Comparison of ENCODE assay signal across 18 mouse cellular contexts in the genomic region with DNA sequence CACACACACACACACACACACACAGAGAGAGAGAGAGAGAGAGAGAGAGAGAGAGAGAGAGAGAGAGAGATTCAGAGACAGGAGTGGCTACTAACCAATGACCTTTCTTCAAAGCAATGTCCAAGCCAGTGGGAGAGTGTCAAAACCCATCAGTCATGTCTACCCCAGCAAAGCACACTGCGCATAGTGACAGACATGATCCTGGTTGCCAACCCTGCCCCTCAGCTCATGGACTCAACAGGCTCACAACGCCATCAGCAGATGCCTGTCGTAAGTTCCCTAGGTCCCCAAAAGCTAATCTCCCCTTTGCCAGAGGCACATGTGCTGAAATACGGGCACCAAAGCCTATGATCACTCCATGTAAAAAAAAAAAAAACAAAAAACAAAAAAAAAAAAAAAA. TPM values are rescaled to one million over a fixed set of nuclear protein-coding genes. Genes with fewer than 3 reads are reported as not detected.
A peak's percentile ranks its signal among the peaks of the same experiment; 100 is the strongest.
DNase-seq lines count a peak whose midpoint lies in the region; ATAC-seq and TF ChIP-seq lines count a peak whose summit lies in the region.
"Had no signal": no experiment of that assay in that cellular context is flagged by ENCODE, and none has a peak within 500 bp of the region (broad histone marks: within the 10 kb centered on the region; RNA-seq: fewer than 3 reads in every experiment).

No protein-coding gene starts in this region.

- peak overlapping the region; percentile 84 for H3K27ac ChIP-seq in gastrocnemius, adult 2 months
- H3K27ac ChIP-seq in kidney, embryonic 16.5 days (ENCODE audit: low read length) = peak overlapping the region; percentile 57
- peak overlapping the region; percentile 80 for H3K27ac ChIP-seq in limb, embryonic 15.5 days
- H3K27ac ChIP-seq in midbrain, embryonic 11.5 days (ENCODE audit: low read depth, low read length) = no peak overlapping the region
- H3K27ac ChIP-seq: liver, embryonic 15.5 days had no signal

- intact Hi-C loops in gastrocnemius, adult 2 months (cut with DNase I) = no loop called here

- no peak overlapping the region for H3K4me2 ChIP-seq in kidney, embryonic 16.5 days (replicated peaks; ENCODE audit: low read depth, low read length)
- no peak overlapping the region for H3K4me2 ChIP-seq in limb, embryonic 15.5 days
- no peak overlapping the region for H3K4me2 ChIP-seq in midbrain, embryonic 11.5 days
- H3K4me2 ChIP-seq: liver, embryonic 15.5 days had no signal

- peaks cover 10% of the 10 kb centered on the region; the same call in 1 of the 2 replicates for H3K4me1 ChIP-seq in kidney, embryonic 16.5 days (ENCODE audit: insufficient read depth, low read length)
- H3K4me1 ChIP-seq in limb, embryonic 15.5 days = peaks cover 45% of the 10 kb centered on the region
- no peaks in the 10 kb centered on the region for H3K4me1 ChIP-seq in midbrain, embryonic 11.5 days (ENCODE audit: control insufficient read depth, insufficient read depth, low read length)
- H3K4me1 ChIP-seq: liver, embryonic 15.5 days had no signal

- ATAC-seq in kidney, embryonic 16.5 days (ENCODE audit: low FRiP score, low TSS enrichment) = no peak
- no peak for ATAC-seq in limb, embryonic 15.5 days (ENCODE audit: insufficient number of reproducible peaks, low FRiP score, low TSS enrichment, low read depth)
- ATAC-seq in midbrain, embryonic 11.5 days (ENCODE audit: low FRiP score) = no peak

- no peaks in the 10 kb centered on the region for H3K27me3 ChIP-seq in kidney, embryonic 16.5 days (ENCODE audit: insufficient read depth, low read length)
- no peaks in the 10 kb centered on the region for H3K27me3 ChIP-seq in limb, embryonic 15.5 days
- no peaks in the 10 kb centered on the region for H3K27me3 ChIP-seq in midbrain, embryonic 11.5 days (ENCODE audit: control insufficient read depth, insufficient read depth, low read length)
- H3K27me3 ChIP-seq: liver, embryonic 15.5 days had no signal

- 87% methylated on average over 4 of the region's 4 CpGs for WGBS in kidney, embryonic 16.5 days
- 67% methylated on average over 4 of the region's 4 CpGs for WGBS in limb, embryonic 15.5 days
- whole genome bisulfite sequencing in midbrain, embryonic 11.5 days = 86% methylated on average over 4 of the region's 4 CpGs

- TF ChIP-seq CTCF in gastrocnemius, adult 2 months (IDR thresholded peaks at IDR 0.05) = no peak

- H3K9me3 ChIP-seq in kidney, embryonic 16.5 days (ENCODE audit: low read length) = no peaks in the 10 kb centered on the region
- H3K9me3 ChIP-seq in limb, embryonic 15.5 days = no peaks in the 10 kb centered on the region
- H3K9me3 ChIP-seq in midbrain, embryonic 11.5 days (ENCODE audit: control insufficient read depth, low read length) = no peaks in the 10 kb centered on the region
- H3K9me3 ChIP-seq: liver, embryonic 15.5 days had no signal

- peak; percentile 31 for DNase-seq in gastrocnemius, adult 2 months
- DNase-seq in gastrocnemius, postnatal 4 days (ENCODE audit: low spot score in 2 of 2) = no peak
- no peak for DNase-seq in kidney, adult 11 months
- DNase-seq in brain, adult 2 months (ENCODE audit: low read depth, low spot score) = peak; percentile 8
- DNase-seq in adrenal gland, postnatal 4 days (ENCODE audit: low spot score in 2 of 2) = no peak
- no peak for DNase-seq in midbrain, embryonic 11.5 days (ENCODE audit: low spot score, missing footprints)
- DNase-seq: adrenal gland, adult 8-10 months had no signal

- no peaks in the 10 kb centered on the region for H3K36me3 ChIP-seq in kidney, embryonic 16.5 days (ENCODE audit: insufficient read depth, low read length)
- H3K36me3 ChIP-seq in limb, embryonic 15.5 days = no peaks in the 10 kb centered on the region
- H3K36me3 ChIP-seq in midbrain, embryonic 11.5 days (ENCODE audit: control insufficient read depth, insufficient read depth, low read length) = no peaks in the 10 kb centered on the region
- H3K36me3 ChIP-seq: G1E; liver, embryonic 15.5 days had no signal

- no peak overlapping the region for H3K4me3 ChIP-seq in gastrocnemius, adult 2 months
- no peak overlapping the region for H3K4me3 ChIP-seq in kidney, embryonic 16.5 days (ENCODE audit: low read length)
- H3K4me3 ChIP-seq in limb, embryonic 15.5 days = no peak overlapping the region
- H3K4me3 ChIP-seq in midbrain, embryonic 11.5 days (ENCODE audit: low read depth, low read length) = no peak overlapping the region
- H3K4me3 ChIP-seq: erythroblast, embryonic 14.5 days; liver, embryonic 15.5 days had no signal

- no peak overlapping the region for H3K9ac ChIP-seq in kidney, embryonic 16.5 days (replicated peaks; ENCODE audit: low read length)
- no peak overlapping the region for H3K9ac ChIP-seq in limb, embryonic 15.5 days
- H3K9ac ChIP-seq in midbrain, embryonic 11.5 days (ENCODE audit: low read length) = no peak overlapping the region
- H3K9ac ChIP-seq: liver, embryonic 15.5 days had no signal

RNA-seq across cellular contexts. Expression of gene Mlph, which starts 18.6 kb away (rescaled TPM):
- total RNA-seq in gastrocnemius, adult 2 months (2021) = under 1 TPM; 0.20 to 0.25 TPM
- under 1 TPM; 0.59 to 0.75 TPM for total RNA-seq in gastrocnemius, postnatal 4 days (2021)
- 0.26 and 0.82 TPM in 2 replicates for polyA plus RNA-seq in kidney, embryonic 16.5 days (2015; fragmentation: Nextera tagmentation; extraction: Ambion mirVana)
- 1.4 and 1.6 TPM in 2 replicates for polyA plus RNA-seq in limb, embryonic 15.5 days (2015; fragmentation: Nextera tagmentation; extraction: Ambion mirVana)
- 1 to 10 TPM; 1.6 to 2.2 TPM for total RNA-seq in adrenal gland, postnatal 4 days (2021)
- 0.10 and 0.33 TPM in 2 replicates for polyA plus RNA-seq in midbrain, embryonic 11.5 days (2014; fragmentation: Nextera tagmentation; extraction: Ambion mirVana)
- total RNA-seq: G1E had no signal
- polyA plus RNA-seq: erythroblast, embryonic 14.5 days; G1E; liver, embryonic 15.5 days had no signal

RNA-seq across cellular contexts. Expression of gene Col6a3, which starts 52.5 kb away (rescaled TPM):
- total RNA-seq in gastrocnemius, adult 2 months (2021) = 10 to 100 TPM; 21.6 to 51.5 TPM
- total RNA-seq in gastrocnemius, postnatal 4 days (2021) = 100 to 1,000 TPM; 499 to 546 TPM
- 34.6 and 43.1 TPM in 2 replicates for polyA plus RNA-seq in kidney, embryonic 16.5 days (2015; fragmentation: Nextera tagmentation; extraction: Ambion mirVana)
- 183 and 219 TPM in 2 replicates for polyA plus RNA-seq in limb, embryonic 15.5 days (2015; fragmentation: Nextera tagmentation; extraction: Ambion mirVana)
- 100 to 1,000 TPM; 124 to 131 TPM for total RNA-seq in adrenal gland, postnatal 4 days (2021)
- polyA plus RNA-seq in midbrain, embryonic 11.5 days (2014; fragmentation: Nextera tagmentation; extraction: Ambion mirVana) = 6.5 and 6.7 TPM in 2 replicates
- polyA plus RNA-seq: G1E had no signal

RNA-seq across cellular contexts. Expression of gene Prlh, which starts 56.6 kb away (rescaled TPM):
- total RNA-seq in gastrocnemius, adult 2 months (2021) = not detected
- total RNA-seq in gastrocnemius, postnatal 4 days (2021) = not detected
- polyA plus RNA-seq in kidney, embryonic 16.5 days (2015; fragmentation: Nextera tagmentation; extraction: Ambion mirVana) = not detected in 2 replicates
- polyA plus RNA-seq in limb, embryonic 15.5 days (2015; fragmentation: Nextera tagmentation; extraction: Ambion mirVana) = not detected in 2 replicates
- total RNA-seq in adrenal gland, postnatal 4 days (2021) = not detected
- polyA plus RNA-seq in midbrain, embryonic 11.5 days (2014; fragmentation: Nextera tagmentation; extraction: Ambion mirVana) = not detected in 2 replicates
- total RNA-seq: adrenal gland, adult 8-10 months; G1E; gastrocnemius, postnatal 36 days; heart, postnatal 36 days; layer of hippocampus, postnatal 14 days; left cerebral cortex, postnatal 14 days had no signal
- polyA plus RNA-seq: G1E; liver, embryonic 15.5 days; midbrain, embryonic 14.5 days; urinary bladder, adult 2 months had no signal

Comparison
In these comparisons a context has a peak if more than half of its experiments do, and no peak if none do; other contexts are left out.
1. DNase-seq: peak in gastrocnemius, adult 2 months (single experiment) and brain, adult 2 months (single experiment); none in gastrocnemius, postnatal 4 days (0 of 2), kidney, adult 11 months (single experiment), adrenal gland, postnatal 4 days (0 of 2) and midbrain, embryonic 11.5 days (single experiment).